Mouse (Mus musculus) right cerebral cortex, postnatal 14 days (tissue): ENCODE measurements around the gene Ormdl3.

Experiments used
- DNase-seq: peaks from one replicate; pipeline ENCODE4 v3.0.0; 2022

Ormdl3 gene

DNA sequence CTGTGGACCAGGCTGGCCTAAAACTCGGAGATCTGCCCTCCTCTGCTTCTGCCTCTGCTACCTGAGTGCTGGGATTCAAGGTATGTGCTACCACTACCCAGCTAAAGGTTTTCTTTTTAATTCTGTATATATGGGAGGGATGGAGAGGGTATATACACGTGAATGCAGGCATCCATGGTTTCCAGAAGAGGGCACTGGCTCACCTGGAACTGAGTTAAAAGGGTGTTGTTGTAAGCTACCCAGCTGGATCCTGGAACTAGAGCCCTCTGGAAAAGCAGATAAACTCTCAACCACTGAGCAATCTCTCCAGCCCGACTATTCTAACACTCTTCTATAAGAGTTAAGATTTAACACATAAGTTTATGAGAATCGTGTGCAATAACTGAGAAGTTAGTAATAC lies 37.8 kb downstream of the Ormdl3 start:
- DNase-seq, result no peak

GRCm38 (mm10) chr11:98547308-98547693 lies 39.9 kb downstream of the Ormdl3 start:
- DNase-seq, result no peak

- no peak for DNase-seq
These were observed 40.5 kb downstream of the Ormdl3 start for GRCm38 (mm10) chr11:98546529-98547307.

DNA sequence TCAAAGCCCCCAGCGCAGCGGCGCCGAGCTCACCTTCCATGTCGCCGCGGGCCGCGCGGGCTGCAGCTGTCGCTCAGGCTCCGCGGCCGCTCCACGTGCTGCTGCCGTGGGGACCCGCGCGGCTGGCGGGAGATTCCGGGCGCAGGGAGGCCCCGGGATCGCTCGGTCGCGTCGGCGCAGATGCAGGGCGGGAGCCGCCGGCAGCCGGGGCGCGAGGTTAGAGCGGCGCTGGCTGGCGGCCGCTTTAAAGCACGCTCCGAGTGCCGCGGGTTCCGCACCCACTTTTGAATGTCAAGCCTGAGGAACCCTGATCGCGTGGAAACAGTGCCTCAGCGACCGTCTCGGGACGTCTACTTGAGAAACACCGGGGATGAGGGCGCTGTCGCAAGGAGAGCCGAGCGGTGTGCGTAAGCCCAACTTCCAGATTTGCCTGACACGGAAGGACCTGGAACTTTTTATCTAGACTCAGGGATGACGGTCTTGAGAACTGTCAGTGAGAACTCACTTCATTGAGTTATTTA lies 41.4 kb downstream of the Ormdl3 start, which contains the start of gene Ikzf3:
TSS of gene Ikzf3 (minus strand) at position 321 of the 521 bp plus-strand sequence.
- DNase-seq, result peak; percentile 21

- DNase-seq, result no peak
These were observed 42.1 kb downstream of the Ormdl3 start for GRCm38 (mm10) chr11:98544890-98545677.

DNA sequence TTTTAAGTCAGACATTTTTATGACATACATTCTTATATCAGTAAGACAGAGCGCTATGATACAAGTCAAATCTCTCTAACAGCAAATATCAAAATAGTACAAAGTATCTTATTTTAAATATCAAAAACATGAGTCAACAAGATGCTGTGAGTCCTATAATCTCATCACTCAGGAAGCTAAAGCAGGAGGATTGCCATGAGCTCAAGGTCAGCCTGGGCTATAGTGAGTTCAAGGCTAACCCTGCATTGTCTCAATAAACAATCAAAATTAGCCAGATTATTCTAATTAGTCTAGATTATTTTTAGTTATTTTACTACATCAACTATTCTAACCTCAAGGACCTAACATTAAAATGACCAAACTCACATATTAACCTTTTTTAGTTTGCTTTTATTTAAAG lies 43.8 kb downstream of the Ormdl3 start:
- no peak for DNase-seq

- DNase-seq, result no peak
These were observed 44.6 kb downstream of the Ormdl3 start for GRCm38 (mm10) chr11:98542553-98542952.

DNA sequence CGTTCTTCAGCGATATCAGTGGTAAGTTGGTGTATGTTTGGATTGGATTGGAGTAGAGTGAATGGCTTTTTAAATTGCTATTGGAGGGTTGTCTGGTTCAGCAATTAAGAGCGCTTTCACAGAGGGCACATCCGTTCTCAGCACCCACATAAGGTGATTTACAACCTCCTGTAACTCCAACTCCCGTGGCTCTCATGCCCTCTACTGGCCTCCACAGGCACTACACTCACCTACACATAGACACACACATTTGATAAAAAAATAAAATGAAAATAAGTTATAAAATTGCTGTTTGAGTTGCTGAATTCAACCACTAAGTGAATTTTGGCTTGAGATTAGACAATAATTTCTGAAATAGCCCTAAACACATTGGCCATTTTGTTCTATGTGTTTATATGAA lies 46.8 kb downstream of the Ormdl3 start:
- no peak for DNase-seq

GRCm38 (mm10) chr11:98537480-98538034 lies 49.6 kb downstream of the Ormdl3 start:
- DNase-seq, result no peak
